Mouse (Mus musculus): ENCODE data around the gene Armc7. TPM values are rescaled to one million over a fixed set of nuclear protein-coding genes. Genes with fewer than 3 reads are reported as not detected.
A peak's percentile ranks its signal among the peaks of the same experiment; 100 is the strongest.

Gene Armc7
- polyA plus RNA-seq, 1 experiment = 5.4 TPM

DNA sequence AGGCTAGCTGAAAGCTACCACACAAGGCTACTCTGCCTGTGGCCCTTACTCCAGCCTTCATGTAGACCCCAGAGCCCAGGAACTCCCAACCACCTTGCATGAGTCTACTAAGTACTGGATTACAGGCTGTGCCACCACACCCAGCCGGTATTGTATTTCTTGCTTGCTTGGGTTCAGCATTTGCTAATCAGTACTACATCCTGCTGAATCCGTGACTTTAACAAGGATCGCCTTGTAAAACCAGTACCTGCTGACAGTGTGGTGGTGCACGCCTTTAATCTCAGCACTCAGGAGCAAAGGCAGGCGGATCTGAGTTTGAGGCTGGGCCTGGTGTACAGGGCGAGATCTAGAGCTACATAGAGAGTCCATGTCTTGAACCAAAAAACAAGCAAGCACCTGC is 27.2 kb downstream of the Armc7 start:
- Histone ChIP-seq H3K79me2 (ENCODE audit: control insufficient read depth, insufficient read depth) (peaks cover 53% of the 10 kb centered on the region), H3ac (ENCODE audit: control insufficient read depth, insufficient read length, low read depth) (no peak overlapping the region), H3K27me3 (ENCODE audit: control insufficient read depth, insufficient read depth, insufficient read length) (no peaks in the 10 kb centered on the region), H3K79me3 (ENCODE audit: low read depth) (peaks cover 48% of the 10 kb centered on the region), H3K4me3 (ENCODE audit: insufficient read depth, poor library complexity, severe bottlenecking) (no peak overlapping the region), H3K36me3 (ENCODE audit: control insufficient read depth, insufficient read depth) (peaks cover 74% of the 10 kb centered on the region)
- TF ChIP-seq USF1 (IDR thresholded peaks at IDR 0.05; ENCODE audit: low read depth) (no peak), FOSL1 (IDR thresholded peaks at IDR 0.05; ENCODE audit: insufficient read depth, low read length, poor library complexity, severe bottlenecking) (no peak)

- peaks cover 35% of the 10 kb centered on the region for H3K36me3 ChIP-seq (ENCODE audit: control insufficient read depth, insufficient read depth)
Measured at GRCm38 (mm10) chr11:115506586-115506985, 31.1 kb downstream of the Armc7 start.

DNA sequence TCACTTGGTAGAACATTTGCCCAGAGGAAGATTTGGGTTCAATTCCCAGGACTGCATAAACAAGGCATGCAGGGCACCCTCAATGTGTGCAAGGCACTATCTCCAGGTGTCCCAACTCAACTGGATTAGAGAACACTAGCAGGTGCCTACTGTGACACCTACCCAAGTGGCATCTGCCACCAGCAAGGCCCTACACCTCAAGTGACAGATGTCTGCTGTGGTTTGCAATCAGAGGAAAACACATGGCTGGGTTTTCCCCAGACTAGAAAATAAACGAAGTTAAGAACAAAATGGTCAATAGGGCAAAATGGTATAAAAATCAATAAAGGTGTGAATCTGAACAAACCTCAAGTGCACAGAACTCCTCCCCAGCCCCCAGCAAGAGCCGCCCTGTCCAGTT is 32.6 kb downstream of the Armc7 start:
- no peak overlapping the region for H3K4me3 ChIP-seq (ENCODE audit: insufficient read depth, poor library complexity, severe bottlenecking)
- H3K36me3 ChIP-seq (ENCODE audit: control insufficient read depth, insufficient read depth) = peaks cover 32% of the 10 kb centered on the region
- H3ac ChIP-seq (ENCODE audit: control insufficient read depth, insufficient read length, low read depth) = no peak overlapping the region
- TF ChIP-seq CTCF (IDR thresholded peaks at IDR 0.05; ENCODE audit: control insufficient read depth, insufficient read depth, insufficient read length) = no peak
- no peak for TF ChIP-seq FOSL1 (IDR thresholded peaks at IDR 0.05; ENCODE audit: insufficient read depth, low read length, poor library complexity, severe bottlenecking)
- no peak for TF ChIP-seq MAX (IDR thresholded peaks at IDR 0.05)
- TF ChIP-seq CEBPB (IDR thresholded peaks at IDR 0.05; ENCODE audit: low read depth) = no peak
- TF ChIP-seq MYOD1 (IDR thresholded peaks at IDR 0.05; ENCODE audit: control insufficient read depth, insufficient read length, low read depth) = no peak
- no peak for TF ChIP-seq MYOG (IDR thresholded peaks at IDR 0.05; ENCODE audit: control insufficient read depth, extremely low read depth, insufficient read length)
- no peak for TF ChIP-seq USF1 (IDR thresholded peaks at IDR 0.05; ENCODE audit: low read depth)
- no peaks in the 10 kb centered on the region for H3K27me3 ChIP-seq (ENCODE audit: control insufficient read depth, insufficient read depth, insufficient read length)
- H3K79me3 ChIP-seq (ENCODE audit: low read depth) = peaks cover 96% of the 10 kb centered on the region
- H3K79me2 ChIP-seq (ENCODE audit: control insufficient read depth, insufficient read depth) = peaks cover 100% of the 10 kb centered on the region

More at GRCm38 (mm10) chr11:115506586-115506985, 31.1 kb downstream of the Armc7 start:
- no peaks in the 10 kb centered on the region for H3K27me3 ChIP-seq (ENCODE audit: control insufficient read depth, insufficient read depth, insufficient read length)
- H3K79me3 ChIP-seq (ENCODE audit: low read depth) = peaks cover 84% of the 10 kb centered on the region
- no peak overlapping the region for H3ac ChIP-seq (ENCODE audit: control insufficient read depth, insufficient read length, low read depth)
- H3K79me2 ChIP-seq (ENCODE audit: control insufficient read depth, insufficient read depth) = peaks cover 92% of the 10 kb centered on the region
- no peak overlapping the region for H3K4me3 ChIP-seq (ENCODE audit: insufficient read depth, poor library complexity, severe bottlenecking)
- no peak for TF ChIP-seq FOSL1 (IDR thresholded peaks at IDR 0.05; ENCODE audit: insufficient read depth, low read length, poor library complexity, severe bottlenecking)
- no peak for TF ChIP-seq MAX (IDR thresholded peaks at IDR 0.05)
- TF ChIP-seq CEBPB (IDR thresholded peaks at IDR 0.05; ENCODE audit: low read depth) = no peak
- TF ChIP-seq MYOD1 (IDR thresholded peaks at IDR 0.05; ENCODE audit: control insufficient read depth, insufficient read length, low read depth) = no peak
- TF ChIP-seq USF1 (IDR thresholded peaks at IDR 0.05; ENCODE audit: low read depth) = no peak

DNA sequence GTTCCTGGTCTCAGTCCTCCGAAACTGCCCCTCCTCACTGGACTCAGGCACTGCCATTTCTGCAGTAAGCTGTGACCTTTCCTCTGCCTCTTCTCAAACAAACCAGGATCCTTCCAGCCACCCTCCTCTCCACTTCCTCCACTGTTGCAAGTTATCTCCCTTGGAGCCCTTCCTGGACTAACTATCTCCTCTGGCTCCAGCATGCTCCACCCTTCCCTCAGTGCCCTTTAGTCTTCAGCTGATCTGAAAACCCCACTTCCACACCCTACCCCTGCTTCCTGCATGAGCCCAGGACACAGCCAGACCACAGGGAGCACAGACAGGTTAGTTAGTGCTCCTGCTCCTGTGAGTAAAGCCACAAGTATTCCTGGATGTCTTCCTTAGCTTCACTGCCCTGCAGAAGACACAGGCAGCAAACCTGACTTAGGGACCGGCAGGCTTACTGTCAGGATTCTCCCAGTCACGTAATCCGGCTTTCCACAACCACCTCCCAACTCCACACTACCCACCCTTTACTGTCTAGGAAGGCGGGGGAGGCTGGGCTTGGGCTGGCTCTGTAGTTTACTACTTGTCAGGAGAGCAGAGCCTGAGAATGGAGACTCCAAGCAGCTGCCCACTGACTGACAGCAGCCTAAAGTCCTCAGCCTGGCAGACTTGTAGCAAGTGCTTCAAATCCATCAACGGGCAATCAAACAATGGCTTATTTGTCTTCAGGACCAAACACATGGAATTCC is 34.5 kb downstream of the Armc7 start:
- TF ChIP-seq MYOD1 (IDR thresholded peaks at IDR 0.05; ENCODE audit: control insufficient read depth, insufficient read length, low read depth) (no peak), MAX (IDR thresholded peaks at IDR 0.05) (no peak), FOSL1 (IDR thresholded peaks at IDR 0.05; ENCODE audit: insufficient read depth, low read length, poor library complexity, severe bottlenecking) (no peak), MYOG (IDR thresholded peaks at IDR 0.05; ENCODE audit: control insufficient read depth, extremely low read depth, insufficient read length) (no peak), CEBPB (IDR thresholded peaks at IDR 0.05; ENCODE audit: low read depth) (no peak), CTCF (IDR thresholded peaks at IDR 0.05; ENCODE audit: control insufficient read depth, insufficient read depth, insufficient read length) (no peak), USF1 (IDR thresholded peaks at IDR 0.05; ENCODE audit: low read depth) (no peak)

DNA sequence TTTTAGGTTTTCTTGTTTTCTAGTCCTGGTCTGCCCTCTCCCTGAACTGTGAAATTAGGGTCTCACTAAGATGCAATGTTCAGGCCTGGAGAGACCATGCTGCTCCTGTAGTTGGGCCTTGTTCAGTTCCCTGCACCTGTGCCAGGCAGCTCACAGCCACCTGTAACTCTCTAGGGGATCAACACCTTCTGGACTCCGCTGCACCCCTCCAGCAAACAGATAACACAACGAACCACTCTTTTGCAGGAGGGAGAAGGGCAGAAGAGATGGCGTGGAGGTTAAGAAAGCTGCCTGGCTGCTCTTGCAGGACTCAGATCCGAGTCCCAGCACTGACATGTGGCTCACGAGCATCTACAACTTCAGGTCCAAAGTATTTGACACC is 35.0 kb downstream of the Armc7 start:
- peaks cover 20% of the 10 kb centered on the region for H3K36me3 ChIP-seq (ENCODE audit: control insufficient read depth, insufficient read depth)
- peaks cover 88% of the 10 kb centered on the region for H3K79me2 ChIP-seq (ENCODE audit: control insufficient read depth, insufficient read depth)
- peaks cover 84% of the 10 kb centered on the region for H3K79me3 ChIP-seq (ENCODE audit: low read depth)
- no peak overlapping the region for H3ac ChIP-seq (ENCODE audit: control insufficient read depth, insufficient read length, low read depth)
- H3K4me3 ChIP-seq (ENCODE audit: insufficient read depth, poor library complexity, severe bottlenecking) = no peak overlapping the region
- TF ChIP-seq MYOG (IDR thresholded peaks at IDR 0.05; ENCODE audit: control insufficient read depth, extremely low read depth, insufficient read length) = no peak
- TF ChIP-seq MYOD1 (IDR thresholded peaks at IDR 0.05; ENCODE audit: control insufficient read depth, insufficient read length, low read depth) = no peak
- no peak for TF ChIP-seq FOSL1 (IDR thresholded peaks at IDR 0.05; ENCODE audit: insufficient read depth, low read length, poor library complexity, severe bottlenecking)
- no peak for TF ChIP-seq CEBPB (IDR thresholded peaks at IDR 0.05; ENCODE audit: low read depth)
- no peak for TF ChIP-seq MAX (IDR thresholded peaks at IDR 0.05)
- TF ChIP-seq CTCF (IDR thresholded peaks at IDR 0.05; ENCODE audit: control insufficient read depth, insufficient read depth, insufficient read length) = no peak
- TF ChIP-seq USF1 (IDR thresholded peaks at IDR 0.05; ENCODE audit: low read depth) = no peak
- no peaks in the 10 kb centered on the region for H3K27me3 ChIP-seq (ENCODE audit: control insufficient read depth, insufficient read depth, insufficient read length)

More for the DNA sequence above, 34.5 kb downstream of the Armc7 start:
- Histone ChIP-seq H3K79me3 (ENCODE audit: low read depth) (peaks cover 89% of the 10 kb centered on the region), H3ac (ENCODE audit: control insufficient read depth, insufficient read length, low read depth) (no peak overlapping the region), H3K79me2 (ENCODE audit: control insufficient read depth, insufficient read depth) (peaks cover 94% of the 10 kb centered on the region), H3K36me3 (ENCODE audit: control insufficient read depth, insufficient read depth) (peaks cover 24% of the 10 kb centered on the region), H3K4me3 (ENCODE audit: insufficient read depth, poor library complexity, severe bottlenecking) (no peak overlapping the region), H3K27me3 (ENCODE audit: control insufficient read depth, insufficient read depth, insufficient read length) (no peaks in the 10 kb centered on the region)

GRCm38 (mm10) chr11:115511121-115511520 is 35.7 kb downstream of the Armc7 start:
- no peaks in the 10 kb centered on the region for H3K27me3 ChIP-seq (ENCODE audit: control insufficient read depth, insufficient read depth, insufficient read length)
- no peak overlapping the region for H3K4me3 ChIP-seq (ENCODE audit: insufficient read depth, poor library complexity, severe bottlenecking)
- peak overlapping the region; percentile 13 for H3ac ChIP-seq (ENCODE audit: control insufficient read depth, insufficient read length, low read depth)
- peaks cover 78% of the 10 kb centered on the region for H3K79me3 ChIP-seq (ENCODE audit: low read depth)
- TF ChIP-seq USF1 (IDR thresholded peaks at IDR 0.05; ENCODE audit: low read depth) (no peak), MAX (IDR thresholded peaks at IDR 0.05) (no peak), CTCF (IDR thresholded peaks at IDR 0.05; ENCODE audit: control insufficient read depth, insufficient read depth, insufficient read length) (no peak), MYOD1 (IDR thresholded peaks at IDR 0.05; ENCODE audit: control insufficient read depth, insufficient read length, low read depth) (no peak), MYOG (IDR thresholded peaks at IDR 0.05; ENCODE audit: control insufficient read depth, extremely low read depth, insufficient read length) (no peak)
- H3K79me2 ChIP-seq (ENCODE audit: control insufficient read depth, insufficient read depth) = peaks cover 82% of the 10 kb centered on the region
- peaks cover 17% of the 10 kb centered on the region for H3K36me3 ChIP-seq (ENCODE audit: control insufficient read depth, insufficient read depth)
